Mouse (Mus musculus): Measurements from ENCODE around the gene Tdrd6. TPM values are rescaled to one million over a fixed set of nuclear protein-coding genes. Genes with fewer than 3 reads are reported as not detected.

Gene Tdrd6
- polyA plus RNA-seq, 1 experiment from 2014 or later, result not detected

GRCm38 (mm10) chr17:43592296-43593291, 37.5 kb downstream of the Tdrd6 start:
- 63% methylated on average over 21 of the region's 21 CpGs for WGBS (ENCODE audit: insufficient replicate concordance)
- no peaks in the 10 kb centered on the region for H3K9me3 ChIP-seq (replicated peaks; ENCODE audit: control insufficient read depth, low read length)
- H3K27ac ChIP-seq (ENCODE audit: low read length), result 0 out of 2 replicates have a peak overlapping the region, but pooled peaks have one; percentile 45
- peaks cover 3% of the 10 kb centered on the region for H3K4me1 ChIP-seq (ENCODE audit: control insufficient read depth, low read depth, low read length)
- H3K36me3 ChIP-seq (ENCODE audit: control insufficient read depth, insufficient read depth), result no peaks in the 10 kb centered on the region; the same call in 1 of the 2 replicates
- no peak overlapping the region for H3K4me3 ChIP-seq (ENCODE audit: low read depth, low read length)
- no peaks in the 10 kb centered on the region for H3K27me3 ChIP-seq (ENCODE audit: control insufficient read depth, insufficient read depth, low read depth, low read length)
- H3K9ac ChIP-seq (ENCODE audit: low read depth, low read length), result no peak overlapping the region
- H3K4me2 ChIP-seq (ENCODE audit: low read depth, low read length), result no peak overlapping the region
- peak; percentile 76 for ATAC-seq (ENCODE audit: low read depth)

GRCm38 (mm10) chr17:43590531-43590930, 39.6 kb downstream of the Tdrd6 start:
- 68% methylated on average over 5 of the region's 5 CpGs for WGBS (ENCODE audit: insufficient replicate concordance)
- ATAC-seq (ENCODE audit: low read depth), result no peak
- Histone ChIP-seq H3K9ac (ENCODE audit: low read depth, low read length) (no peak overlapping the region), H3K27me3 (ENCODE audit: control insufficient read depth, insufficient read depth, low read depth, low read length) (no peaks in the 10 kb centered on the region), H3K4me1 (ENCODE audit: control insufficient read depth, low read depth, low read length) (peaks cover 3% of the 10 kb centered on the region), H3K27ac (ENCODE audit: low read length) (no peak overlapping the region), H3K9me3 (replicated peaks; ENCODE audit: control insufficient read depth, low read length) (no peaks in the 10 kb centered on the region), H3K4me2 (ENCODE audit: low read depth, low read length) (no peak overlapping the region), H3K36me3 (ENCODE audit: control insufficient read depth, insufficient read depth) (no peaks in the 10 kb centered on the region), H3K4me3 (ENCODE audit: low read depth, low read length) (no peak overlapping the region)

- Histone ChIP-seq H3K36me3 (ENCODE audit: control insufficient read depth, insufficient read depth) (no peaks in the 10 kb centered on the region), H3K4me3 (ENCODE audit: low read depth, low read length) (no peak overlapping the region), H3K9me3 (replicated peaks; ENCODE audit: control insufficient read depth, low read length) (no peaks in the 10 kb centered on the region), H3K9ac (ENCODE audit: low read depth, low read length) (no peak overlapping the region), H3K27me3 (ENCODE audit: control insufficient read depth, insufficient read depth, low read depth, low read length) (no peaks in the 10 kb centered on the region), H3K4me1 (ENCODE audit: control insufficient read depth, low read depth, low read length) (peaks cover 3% of the 10 kb centered on the region), H3K4me2 (ENCODE audit: low read depth, low read length) (no peak overlapping the region), H3K27ac (ENCODE audit: low read length) (0 out of 2 replicates have a peak overlapping the region, but pooled peaks have one; percentile 20)
- peak; percentile 59 for ATAC-seq (ENCODE audit: low read depth)
- 62% methylated on average over 6 of the region's 6 CpGs for WGBS (ENCODE audit: insufficient replicate concordance)
These were observed 40.3 kb downstream of the Tdrd6 start for GRCm38 (mm10) chr17:43589750-43590149.

GRCm38 (mm10) chr17:43587278-43587677, 42.8 kb downstream of the Tdrd6 start:
- H3K9me3 ChIP-seq (replicated peaks; ENCODE audit: control insufficient read depth, low read length), result no peaks in the 10 kb centered on the region
- H3K4me3 ChIP-seq (ENCODE audit: low read depth, low read length), result no peak overlapping the region
- ATAC-seq (ENCODE audit: low read depth), result peak; percentile 88
- H3K27me3 ChIP-seq (ENCODE audit: control insufficient read depth, insufficient read depth, low read depth, low read length), result no peaks in the 10 kb centered on the region
- H3K9ac ChIP-seq (ENCODE audit: low read depth, low read length), result no peak overlapping the region
- H3K27ac ChIP-seq (ENCODE audit: low read length), result no peak overlapping the region
- peaks cover 3% of the 10 kb centered on the region for H3K4me1 ChIP-seq (ENCODE audit: control insufficient read depth, low read depth, low read length)
- no peak overlapping the region for H3K4me2 ChIP-seq (ENCODE audit: low read depth, low read length)
- 38% methylated on average over 2 of the region's 2 CpGs for WGBS (ENCODE audit: insufficient replicate concordance)
- no peaks in the 10 kb centered on the region for H3K36me3 ChIP-seq (ENCODE audit: control insufficient read depth, insufficient read depth)

GRCm38 (mm10) chr17:43584771-43585170, 45.3 kb downstream of the Tdrd6 start:
- 50% methylated on average over 7 of the region's 7 CpGs for WGBS (ENCODE audit: insufficient replicate concordance)

GRCm38 (mm10) chr17:43581012-43581467, 49.1 kb downstream of the Tdrd6 start:
- Histone ChIP-seq H3K4me3 (ENCODE audit: low read depth, low read length) (no peak overlapping the region), H3K4me1 (ENCODE audit: control insufficient read depth, low read depth, low read length) (peaks cover 4% of the 10 kb centered on the region; the same call in 1 of the 2 replicates), H3K4me2 (ENCODE audit: low read depth, low read length) (no peak overlapping the region), H3K9me3 (replicated peaks; ENCODE audit: control insufficient read depth, low read length) (no peaks in the 10 kb centered on the region), H3K27me3 (ENCODE audit: control insufficient read depth, insufficient read depth, low read depth, low read length) (no peaks in the 10 kb centered on the region), H3K9ac (ENCODE audit: low read depth, low read length) (no peak overlapping the region), H3K27ac (ENCODE audit: low read length) (no peak overlapping the region), H3K36me3 (ENCODE audit: control insufficient read depth, insufficient read depth) (no peaks in the 10 kb centered on the region)
- ATAC-seq (ENCODE audit: low read depth), result peak; percentile 37; the same call in 1 of the 2 replicates
- 31% methylated on average over 8 of the region's 8 CpGs for WGBS (ENCODE audit: insufficient replicate concordance)

More at GRCm38 (mm10) chr17:43584771-43585170, 45.3 kb downstream of the Tdrd6 start:
- Histone ChIP-seq H3K36me3 (ENCODE audit: control insufficient read depth, insufficient read depth) (no peaks in the 10 kb centered on the region), H3K27ac (ENCODE audit: low read length) (no peak overlapping the region), H3K9me3 (replicated peaks; ENCODE audit: control insufficient read depth, low read length) (no peaks in the 10 kb centered on the region), H3K4me3 (ENCODE audit: low read depth, low read length) (no peak overlapping the region), H3K27me3 (ENCODE audit: control insufficient read depth, insufficient read depth, low read depth, low read length) (no peaks in the 10 kb centered on the region), H3K4me2 (ENCODE audit: low read depth, low read length) (no peak overlapping the region), H3K4me1 (ENCODE audit: control insufficient read depth, low read depth, low read length) (peaks cover 7% of the 10 kb centered on the region), H3K9ac (ENCODE audit: low read depth, low read length) (no peak overlapping the region)
- ATAC-seq (ENCODE audit: low read depth), result no peak

GRCm38 (mm10) chr17:43580456-43580855, 49.6 kb downstream of the Tdrd6 start:
- Histone ChIP-seq H3K36me3 (ENCODE audit: control insufficient read depth, insufficient read depth) (no peaks in the 10 kb centered on the region), H3K4me2 (ENCODE audit: low read depth, low read length) (no peak overlapping the region), H3K9ac (ENCODE audit: low read depth, low read length) (no peak overlapping the region), H3K27me3 (ENCODE audit: control insufficient read depth, insufficient read depth, low read depth, low read length) (no peaks in the 10 kb centered on the region), H3K9me3 (replicated peaks; ENCODE audit: control insufficient read depth, low read length) (no peaks in the 10 kb centered on the region), H3K4me3 (ENCODE audit: low read depth, low read length) (no peak overlapping the region), H3K27ac (ENCODE audit: low read length) (no peak overlapping the region), H3K4me1 (ENCODE audit: control insufficient read depth, low read depth, low read length) (peaks cover 4% of the 10 kb centered on the region; the same call in 1 of the 2 replicates)
- no peak for ATAC-seq (ENCODE audit: low read depth)
- 46% methylated on average over 3 of the region's 3 CpGs for WGBS (ENCODE audit: insufficient replicate concordance)

- H3K27ac ChIP-seq (ENCODE audit: low read length), result no peak overlapping the region; the same call in 1 of the 2 replicates
- no peak overlapping the region for H3K4me3 ChIP-seq (ENCODE audit: low read depth, low read length)
- peak; percentile 27; the same call in 1 of the 2 replicates for ATAC-seq (ENCODE audit: low read depth)
- H3K4me1 ChIP-seq (ENCODE audit: control insufficient read depth, low read depth, low read length), result no peaks in the 10 kb centered on the region
- H3K4me2 ChIP-seq (ENCODE audit: low read depth, low read length), result no peak overlapping the region
- no peaks in the 10 kb centered on the region for H3K9me3 ChIP-seq (replicated peaks; ENCODE audit: control insufficient read depth, low read length)
- no peaks in the 10 kb centered on the region for H3K27me3 ChIP-seq (ENCODE audit: control insufficient read depth, insufficient read depth, low read depth, low read length)
- no peak overlapping the region for H3K9ac ChIP-seq (ENCODE audit: low read depth, low read length)
- 27% methylated on average over 3 of the region's 3 CpGs for WGBS (ENCODE audit: insufficient replicate concordance)
- no peaks in the 10 kb centered on the region for H3K36me3 ChIP-seq (ENCODE audit: control insufficient read depth, insufficient read depth)
These were observed 56.5 kb downstream of the Tdrd6 start for GRCm38 (mm10) chr17:43573624-43574073.

- no peaks in the 10 kb centered on the region for H3K9me3 ChIP-seq (replicated peaks; ENCODE audit: control insufficient read depth, low read length)
- WGBS (ENCODE audit: insufficient replicate concordance), result 52% methylated on average over 7 of the region's 7 CpGs
- H3K4me1 ChIP-seq (ENCODE audit: control insufficient read depth, low read depth, low read length), result no peaks in the 10 kb centered on the region
- H3K27ac ChIP-seq (ENCODE audit: low read length), result no peak overlapping the region
- no peak for ATAC-seq (ENCODE audit: low read depth)
- H3K27me3 ChIP-seq (ENCODE audit: control insufficient read depth, insufficient read depth, low read depth, low read length), result no peaks in the 10 kb centered on the region
- no peaks in the 10 kb centered on the region for H3K36me3 ChIP-seq (ENCODE audit: control insufficient read depth, insufficient read depth)
- H3K4me3 ChIP-seq (ENCODE audit: low read depth, low read length), result no peak overlapping the region
- no peak overlapping the region for H3K9ac ChIP-seq (ENCODE audit: low read depth, low read length)
- 0 out of 2 replicates have a peak overlapping the region, but pooled peaks have one; percentile 1 for H3K4me2 ChIP-seq (ENCODE audit: low read depth, low read length)
These were observed 60.8 kb downstream of the Tdrd6 start for GRCm38 (mm10) chr17:43569287-43569686.

All from liver, embryonic 16.5 days (tissue).